Mouse (Mus musculus): ENCODE data around the gene Slc4a3.

DNA sequence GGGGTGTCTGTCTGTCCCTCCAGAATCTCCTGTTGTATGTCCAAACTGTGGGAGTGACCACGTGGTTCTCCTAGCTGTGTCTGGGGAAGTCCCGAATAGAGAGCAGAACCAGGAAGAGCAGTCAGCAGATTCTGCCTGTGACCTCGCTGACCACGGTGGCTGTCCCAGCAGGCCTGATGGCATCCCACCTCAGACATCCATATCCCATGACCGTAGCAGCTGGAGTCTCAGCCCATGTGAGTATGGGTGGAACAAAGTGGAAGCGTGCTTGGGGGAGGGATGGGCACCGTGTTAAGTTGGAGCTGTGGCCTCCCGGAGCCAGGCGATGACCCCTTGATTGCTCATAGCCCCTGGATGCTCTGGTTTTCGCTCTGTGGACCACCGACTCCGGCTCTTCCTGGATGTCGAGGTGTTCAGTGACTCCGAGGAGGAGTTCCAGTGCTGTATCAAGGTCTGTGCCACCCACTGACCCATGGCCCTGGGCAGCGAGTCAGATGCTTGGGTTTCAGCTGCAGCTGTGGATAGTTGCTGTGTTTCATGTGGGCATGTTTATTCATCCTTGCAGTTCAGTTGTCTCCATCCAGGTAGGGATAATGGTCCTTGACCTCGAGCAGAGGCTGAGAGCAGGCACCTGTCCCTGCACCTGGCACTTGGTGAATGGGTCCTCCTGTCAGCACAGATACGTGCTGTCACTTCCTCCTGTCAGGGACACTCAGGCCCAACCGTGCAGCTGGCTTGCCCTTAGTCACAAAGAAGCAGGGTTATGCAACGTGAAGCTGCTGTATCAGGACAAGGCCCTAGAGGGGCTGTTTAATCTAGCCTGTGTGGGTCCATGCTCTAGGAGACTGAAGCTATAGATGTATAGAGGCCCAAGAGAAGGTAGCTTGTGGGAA, 13.5 kb upstream of the Slc4a3 start:
- TF ChIP-seq POLR2A (IDR thresholded peaks at IDR 0.05; ENCODE audit: borderline replicate concordance, control insufficient read depth, low read depth, low read length) = no peak
- TF ChIP-seq CTCF (IDR thresholded peaks at IDR 0.05; ENCODE audit: control insufficient read depth, insufficient read depth, low read length) = no peak

Data from bone marrow, adult 2 months (tissue).